Comparison of ENCODE assay signal across 8 mouse cellular contexts in the genomic region with DNA sequence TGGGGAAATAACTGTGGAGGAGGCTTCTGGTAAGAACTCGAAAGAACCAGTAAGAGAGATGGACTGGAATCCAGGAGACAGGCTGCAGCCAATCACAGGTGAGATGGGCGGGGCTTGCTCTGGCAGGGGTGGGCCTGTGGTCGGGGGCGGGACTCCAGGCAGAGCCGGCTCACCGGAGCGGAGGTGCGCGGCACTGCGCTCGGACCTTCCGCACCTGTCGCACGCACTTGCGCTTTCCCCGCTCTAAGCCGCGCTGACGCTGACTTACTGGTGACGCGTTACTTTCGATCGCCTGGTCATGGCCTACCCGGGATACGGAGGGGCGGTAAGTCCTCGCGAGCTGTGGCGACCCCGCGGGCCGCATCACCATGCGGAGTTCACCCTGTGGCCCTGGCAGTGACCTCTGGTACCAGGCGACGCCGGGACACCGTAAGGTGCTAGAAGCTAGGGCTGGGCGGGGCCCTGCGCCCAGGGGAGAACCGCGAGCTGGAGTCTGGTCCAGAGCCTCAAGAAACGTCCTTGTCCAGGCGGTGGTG. TPM values are rescaled to one million over a fixed set of nuclear protein-coding genes. Genes with fewer than 3 reads are reported as not detected.
DNase-seq lines count a peak whose midpoint lies in the region; ATAC-seq and TF ChIP-seq lines count a peak whose summit lies in the region.

A gene (plus strand): TSS at position 151 of the 536 bp plus-strand sequence.

- WGBS in lung, embryonic 15.5 days, result under 1% methylated on average over 43 of the region's 43 CpGs

- peak; percentile 98 for ATAC-seq in G1E (ENCODE audit: extremely low read depth, insufficient number of reproducible peaks, low FRiP score, poor library complexity, severe bottlenecking)
- ATAC-seq in frontal cortex, adult (ENCODE audit: low TSS enrichment), result peak; percentile 98
- peak; percentile 97 to 98 for ATAC-seq in hematopoietic stem cell, adult 5-6 weeks (replicated peaks in 1 of 2; ENCODE audit: insufficient read depth in 1 of 2, low FRiP score in 2 of 2, low TSS enrichment in 1 of 2, low read depth in 1 of 2, poor library complexity in 2 of 2, severe bottlenecking in 2 of 2)
- ATAC-seq in lung, embryonic 15.5 days (ENCODE audit: borderline replicate concordance, extremely low read depth, low FRiP score, low TSS enrichment), result peak; percentile 98

- H3K27me3 ChIP-seq in G1E (ENCODE audit: insufficient read depth, low read length), result no peaks in the 10 kb centered on the region
- peaks cover 6% of the 10 kb centered on the region for H3K27me3 ChIP-seq in lung, embryonic 15.5 days

- no peaks in the 10 kb centered on the region for H3K36me3 ChIP-seq in G1E (replicated peaks)
- H3K36me3 ChIP-seq in lung, embryonic 15.5 days, result no peaks in the 10 kb centered on the region

- H3K9me3 ChIP-seq in G1E (replicated peaks), result no peaks in the 10 kb centered on the region
- H3K9me3 ChIP-seq in lung, embryonic 15.5 days, result no peaks in the 10 kb centered on the region

- peaks cover 17% of the 10 kb centered on the region for H3K4me1 ChIP-seq in G1E (ENCODE audit: insufficient read depth, low read depth, low read length)
- no peaks in the 10 kb centered on the region for H3K4me1 ChIP-seq in lung, embryonic 15.5 days

- H3K4me3 ChIP-seq in G1E (ENCODE audit: low read depth, low read length), result peak within 1 kb of the TSS; percentile 96
- peak within 1 kb of the TSS; percentile 64 for H3K4me3 ChIP-seq in lung, embryonic 15.5 days

- peak; percentile 90 for DNase-seq in G1E (ENCODE audit: low spot score)
- DNase-seq in cerebellum, adult 9-10 months, result peak; percentile 50
- peak; percentile 68 for DNase-seq in layer of hippocampus, adult 9-10 months (ENCODE audit: low spot score)
- peak; percentile 19 for DNase-seq in ovary, postnatal 10 days (ENCODE audit: low spot score)
- peak; percentile 76 for DNase-seq in thymus, postnatal 0 days (ENCODE audit: low spot score)

- TF ChIP-seq CTCF in G1E (IDR thresholded peaks at IDR 0.05; ENCODE audit: low read depth, low read length), result no peak

- peak within 1 kb of the TSS; percentile 90 for H3K4me2 ChIP-seq in lung, embryonic 15.5 days

- H3K27ac ChIP-seq in lung, embryonic 15.5 days, result peak within 1 kb of the TSS; percentile 44; the same call in 1 of the 2 replicates

- peak within 1 kb of the TSS; percentile 40 for H3K9ac ChIP-seq in lung, embryonic 15.5 days

RNA-seq across cellular contexts. Expression of the gene that starts here (rescaled TPM):
- total RNA-seq in G1E (2014; fragmentation: Nextera tagmentation), result 32.4 and 38.0 TPM in 2 replicates
- total RNA-seq in G1E (2017), result 4.1 and 4.3 TPM in 2 replicates
- polyA plus RNA-seq in G1E (2012), result 0.56 and 0.90 TPM in 2 replicates
- 7.3 and 22.6 TPM in 2 replicates for total RNA-seq in hematopoietic stem cell, adult 5-6 weeks (2017)
- polyA plus RNA-seq in lung, embryonic 15.5 days (2015; fragmentation: Nextera tagmentation; extraction: Ambion mirVana), result 5.2 and 6.8 TPM in 2 replicates
- polyA plus RNA-seq in thymus, postnatal 0 days (2015; fragmentation: Nextera tagmentation; extraction: Ambion mirVana), result 1.8 and 1.9 TPM in 2 replicates

Comparison
In these comparisons a context has a peak if more than half of its experiments do, and no peak if none do; other contexts are left out.
1. Peak in every context shown above with its lines: DNase-seq, ATAC-seq, H3K4me3 ChIP-seq and H3K27ac ChIP-seq.
2. DNase-seq: peak in every context shown above with its lines; median percentile 90 in G1E; 76 in thymus, postnatal 0 days; 68 in layer of hippocampus, adult 9-10 months; 50 in cerebellum, adult 9-10 months; 19 in ovary, postnatal 10 days.